Mouse (Mus musculus): ENCODE data around the gene Gm20388. TPM values are rescaled to one million over a fixed set of nuclear protein-coding genes. Genes with fewer than 3 reads are reported as not detected.
"Not testable (repeated sequence)": the region's sequence is repeated elsewhere in the genome, so short reads cannot be mapped to it uniquely, and the experiment has no call there.

Gene Gm20388
- total and polyA plus RNA-seq, 2 experiments from 2014 or later: 17.3 TPM; not detected in 1

DNA sequence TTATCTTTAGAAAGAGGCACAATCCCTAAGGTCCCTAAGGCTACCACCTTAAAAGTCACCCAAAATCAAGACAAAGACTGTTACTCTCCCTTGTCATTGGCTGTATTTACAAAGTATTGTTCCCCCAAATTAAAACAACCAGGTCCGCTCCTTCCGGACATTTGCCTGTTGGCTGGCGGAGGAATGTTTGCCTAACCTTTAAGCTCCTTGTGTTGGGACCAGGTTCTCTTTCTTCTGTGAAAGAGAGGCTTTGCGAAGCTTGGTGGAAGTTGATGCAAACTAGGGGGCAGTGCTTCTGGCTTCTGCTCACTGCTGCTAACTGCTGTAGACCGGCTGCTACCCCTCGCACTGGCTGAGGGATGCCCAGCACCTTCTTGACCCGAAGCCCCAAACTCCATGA, 3898.0 kb downstream of the Gm20388 start:
- no peak overlapping the region for H3K4me2 ChIP-seq (ENCODE audit: low read depth, low read length)
- no peak for ATAC-seq (ENCODE audit: insufficient read depth, low read depth)
- no peak for TF ChIP-seq CTCF (IDR thresholded peaks at IDR 0.05; ENCODE audit: low read depth)
- no peak for TF ChIP-seq EP300 (IDR thresholded peaks at IDR 0.05; ENCODE audit: low read depth)

DNA sequence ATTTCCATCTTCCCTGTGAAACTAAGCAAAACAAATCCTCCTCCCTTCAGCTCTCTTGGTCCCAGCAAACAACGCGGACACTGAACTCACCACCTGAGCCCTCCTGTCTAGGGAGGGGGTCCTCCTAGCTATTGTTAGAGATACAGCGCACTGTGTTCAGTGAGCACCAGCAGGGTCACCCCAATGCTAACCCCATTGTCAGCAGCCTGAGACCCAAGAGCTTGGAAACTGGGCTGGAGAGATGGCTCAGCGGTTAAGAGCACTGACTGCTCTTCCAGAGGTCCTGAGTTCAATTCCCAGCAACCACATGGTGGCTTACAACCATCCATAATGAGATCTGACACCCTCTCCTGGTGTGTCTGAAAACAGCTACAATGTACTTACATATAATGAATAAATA, 3898.7 kb downstream of the Gm20388 start:
- H3K4me1 ChIP-seq (ENCODE audit: control insufficient read depth, insufficient read depth); H3K4me3 ChIP-seq (ENCODE audit: low read depth, low read length); ATAC-seq (ENCODE audit: insufficient read depth, low read depth); DNase-seq (ENCODE audit: low spot score); H3K9ac ChIP-seq (replicated peaks; ENCODE audit: low read depth, low read length); H3K4me2 ChIP-seq (ENCODE audit: low read depth, low read length); H3K27ac ChIP-seq (ENCODE audit: low read depth); H3K9me3 ChIP-seq (replicated peaks; ENCODE audit: control insufficient read depth, low read length); H3K27me3 ChIP-seq (ENCODE audit: control insufficient read depth, insufficient read depth, low read length); H3K36me3 ChIP-seq (replicated peaks; ENCODE audit: control insufficient read depth, insufficient read depth, low read length): not testable (repeated sequence)
- 85% methylated on average over 4 of the region's 4 CpGs for WGBS

More for the DNA sequence above, 3898.0 kb downstream of the Gm20388 start:
- no peaks in the 10 kb centered on the region for H3K36me3 ChIP-seq (replicated peaks; ENCODE audit: control insufficient read depth, insufficient read depth, low read length)
- H3K4me1 ChIP-seq (ENCODE audit: control insufficient read depth, insufficient read depth): peaks cover 8% of the 10 kb centered on the region
- no peak overlapping the region for H3K27ac ChIP-seq (ENCODE audit: low read depth)
- H3K9ac ChIP-seq (replicated peaks; ENCODE audit: low read depth, low read length): no peak overlapping the region
- H3K27me3 ChIP-seq (ENCODE audit: control insufficient read depth, insufficient read depth, low read length): no peaks in the 10 kb centered on the region
- DNase-seq (ENCODE audit: low spot score): no peak
- 82% methylated on average over 7 of the region's 7 CpGs for WGBS
- no peak overlapping the region for H3K4me3 ChIP-seq (ENCODE audit: low read depth, low read length)
- no peaks in the 10 kb centered on the region for H3K9me3 ChIP-seq (replicated peaks; ENCODE audit: control insufficient read depth, low read length)

DNA sequence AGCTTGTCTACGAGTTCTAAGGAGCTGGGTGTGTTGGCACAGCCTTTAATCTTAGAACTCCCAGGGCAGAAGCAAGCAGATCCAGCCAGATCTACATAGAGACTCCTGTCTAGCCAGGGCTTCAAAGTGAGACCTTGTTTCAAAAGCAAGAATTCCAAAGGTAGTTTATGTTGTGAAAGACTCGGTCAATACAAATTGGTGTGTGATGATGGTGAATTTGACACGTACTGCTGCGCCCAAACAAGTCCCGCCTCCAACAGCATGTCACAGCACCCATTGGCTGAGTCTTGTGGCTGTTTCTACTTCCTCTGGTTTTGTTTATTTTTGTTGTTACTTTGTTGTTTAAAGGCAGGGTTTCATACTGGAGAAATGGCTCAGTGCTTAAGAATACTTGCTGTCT, 3901.6 kb downstream of the Gm20388 start:
- ATAC-seq (ENCODE audit: insufficient read depth, low read depth): no peak
- no peak for TF ChIP-seq EP300 (IDR thresholded peaks at IDR 0.05; ENCODE audit: low read depth)
- no peak for TF ChIP-seq CTCF (IDR thresholded peaks at IDR 0.05; ENCODE audit: low read depth)

DNA sequence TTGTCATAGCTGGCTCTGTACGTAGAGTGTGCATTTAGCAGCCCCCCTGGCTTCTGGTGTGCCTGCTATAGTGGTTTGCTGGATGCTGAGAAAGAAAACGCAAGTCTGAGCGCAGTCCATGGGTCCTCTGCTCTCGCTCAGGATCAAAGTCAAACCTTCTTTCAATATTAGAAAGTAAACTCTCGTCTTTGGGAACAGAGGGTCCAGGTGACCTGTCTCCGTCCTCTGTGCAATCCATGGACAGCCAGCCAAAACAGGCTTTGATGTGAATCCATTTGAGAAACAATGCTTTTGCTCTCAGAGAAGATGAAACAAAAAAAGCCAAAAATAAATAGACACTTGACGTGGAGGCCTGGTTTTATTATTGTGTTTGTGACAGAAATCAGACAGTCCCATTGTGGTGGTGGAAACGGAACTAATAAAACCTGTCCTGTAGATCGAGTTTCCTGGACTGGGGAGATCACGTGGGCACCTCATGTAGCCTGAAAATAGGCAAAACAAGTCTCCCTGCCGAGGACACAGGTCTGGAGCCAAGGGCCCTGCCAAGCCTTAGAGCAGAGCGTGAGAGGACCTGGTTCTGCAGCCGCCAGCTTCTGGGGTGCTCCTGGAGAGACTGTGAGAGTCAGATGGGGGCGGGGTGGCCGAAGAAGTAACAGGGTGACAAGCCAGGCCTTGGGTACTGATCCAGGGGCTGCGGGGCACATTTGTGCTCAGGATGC, 3902.7 kb downstream of the Gm20388 start:
- H3K36me3 ChIP-seq (replicated peaks; ENCODE audit: control insufficient read depth, insufficient read depth, low read length): no peaks in the 10 kb centered on the region
- no peak overlapping the region for H3K4me2 ChIP-seq (ENCODE audit: low read depth, low read length)
- no peaks in the 10 kb centered on the region for H3K27me3 ChIP-seq (ENCODE audit: control insufficient read depth, insufficient read depth, low read length)
- DNase-seq (ENCODE audit: low spot score): no peak
- TF ChIP-seq CTCF (IDR thresholded peaks at IDR 0.05; ENCODE audit: low read depth) (no peak), EP300 (IDR thresholded peaks at IDR 0.05; ENCODE audit: low read depth) (no peak)
- ATAC-seq (ENCODE audit: insufficient read depth, low read depth): no peak
- H3K9me3 ChIP-seq (replicated peaks; ENCODE audit: control insufficient read depth, low read length): no peaks in the 10 kb centered on the region
- 77% methylated on average over 16 of the region's 16 CpGs for WGBS
- no peak overlapping the region for H3K9ac ChIP-seq (replicated peaks; ENCODE audit: low read depth, low read length)
- H3K27ac ChIP-seq (ENCODE audit: low read depth): no peak overlapping the region
- no peak overlapping the region for H3K4me3 ChIP-seq (ENCODE audit: low read depth, low read length)
- no peaks in the 10 kb centered on the region for H3K4me1 ChIP-seq (ENCODE audit: control insufficient read depth, insufficient read depth)

More for the DNA sequence above, 3901.6 kb downstream of the Gm20388 start:
- WGBS: 91% methylated on average over 5 of the region's 5 CpGs
- Histone ChIP-seq H3K9ac (replicated peaks; ENCODE audit: low read depth, low read length) (no peak overlapping the region), H3K27ac (ENCODE audit: low read depth) (no peak overlapping the region), H3K27me3 (ENCODE audit: control insufficient read depth, insufficient read depth, low read length) (no peaks in the 10 kb centered on the region), H3K4me1 (ENCODE audit: control insufficient read depth, insufficient read depth) (no peaks in the 10 kb centered on the region), H3K4me3 (ENCODE audit: low read depth, low read length) (no peak overlapping the region), H3K4me2 (ENCODE audit: low read depth, low read length) (no peak overlapping the region), H3K9me3 (replicated peaks; ENCODE audit: control insufficient read depth, low read length) (no peaks in the 10 kb centered on the region), H3K36me3 (replicated peaks; ENCODE audit: control insufficient read depth, insufficient read depth, low read length) (no peaks in the 10 kb centered on the region)
- no peak for DNase-seq (ENCODE audit: low spot score)

DNA sequence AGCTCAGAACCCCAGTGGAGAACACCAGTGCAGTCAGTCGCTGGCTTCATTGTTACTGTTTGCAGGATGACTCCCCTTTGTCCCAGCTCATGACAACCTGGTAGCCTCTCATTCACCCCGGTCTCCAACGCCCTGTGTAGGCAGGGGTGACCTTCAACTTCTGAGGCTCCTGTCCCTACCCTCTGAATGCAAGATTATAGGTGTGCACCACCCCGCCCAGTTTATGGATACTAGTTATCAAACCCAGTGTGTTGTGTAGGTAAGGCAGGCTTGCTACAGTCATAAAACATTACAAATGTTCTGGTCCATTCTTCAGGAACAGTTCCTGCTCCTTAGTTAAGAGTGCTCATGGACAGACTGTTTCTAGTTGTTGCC, 3903.2 kb downstream of the Gm20388 start:
- no peaks in the 10 kb centered on the region for H3K36me3 ChIP-seq (replicated peaks; ENCODE audit: control insufficient read depth, insufficient read depth, low read length)
- H3K27ac ChIP-seq (ENCODE audit: low read depth): no peak overlapping the region
- H3K4me2 ChIP-seq (ENCODE audit: low read depth, low read length): no peak overlapping the region
- TF ChIP-seq CTCF (IDR thresholded peaks at IDR 0.05; ENCODE audit: low read depth) (no peak), EP300 (IDR thresholded peaks at IDR 0.05; ENCODE audit: low read depth) (no peak)
- no peak for ATAC-seq (ENCODE audit: insufficient read depth, low read depth)
- DNase-seq (ENCODE audit: low spot score): no peak
- no peak overlapping the region for H3K9ac ChIP-seq (replicated peaks; ENCODE audit: low read depth, low read length)
- no peaks in the 10 kb centered on the region for H3K9me3 ChIP-seq (replicated peaks; ENCODE audit: control insufficient read depth, low read length)
- H3K4me3 ChIP-seq (ENCODE audit: low read depth, low read length): no peak overlapping the region
- no peaks in the 10 kb centered on the region for H3K27me3 ChIP-seq (ENCODE audit: control insufficient read depth, insufficient read depth, low read length)
- no peaks in the 10 kb centered on the region for H3K4me1 ChIP-seq (ENCODE audit: control insufficient read depth, insufficient read depth)
- WGBS: 78% methylated on average over 4 of the region's 4 CpGs

DNA sequence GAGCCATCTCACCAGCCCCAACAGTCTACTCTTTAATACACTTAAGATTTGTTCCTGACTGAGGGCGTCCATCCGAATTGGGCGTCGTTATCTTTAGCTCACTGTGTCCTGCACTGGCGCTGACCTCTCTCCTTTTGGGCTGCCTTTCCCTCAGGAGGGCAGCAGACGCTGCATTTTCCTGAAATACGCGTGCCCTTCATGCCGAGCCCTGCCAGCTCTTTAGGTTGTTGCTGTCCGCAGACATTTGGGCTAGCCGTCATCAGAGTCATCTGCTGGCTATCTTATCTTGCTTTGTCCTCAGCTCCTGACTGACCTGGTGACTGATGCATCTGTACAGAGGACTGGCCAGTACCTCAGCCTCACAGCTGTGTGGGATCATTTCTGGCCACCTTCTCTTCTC, 3904.7 kb downstream of the Gm20388 start:
- H3K27ac ChIP-seq (ENCODE audit: low read depth): no peak overlapping the region
- H3K4me1 ChIP-seq (ENCODE audit: control insufficient read depth, insufficient read depth): no peaks in the 10 kb centered on the region
- DNase-seq (ENCODE audit: low spot score): no peak
- H3K27me3 ChIP-seq (ENCODE audit: control insufficient read depth, insufficient read depth, low read length): no peaks in the 10 kb centered on the region
- WGBS: 47% methylated on average over 11 of the region's 11 CpGs
- no peaks in the 10 kb centered on the region for H3K9me3 ChIP-seq (replicated peaks; ENCODE audit: control insufficient read depth, low read length)
- H3K4me3 ChIP-seq (ENCODE audit: low read depth, low read length): no peak overlapping the region
- TF ChIP-seq EP300 (IDR thresholded peaks at IDR 0.05; ENCODE audit: low read depth) (no peak), CTCF (IDR thresholded peaks at IDR 0.05; ENCODE audit: low read depth) (no peak)
- H3K9ac ChIP-seq (replicated peaks; ENCODE audit: low read depth, low read length): no peak overlapping the region
- H3K36me3 ChIP-seq (replicated peaks; ENCODE audit: control insufficient read depth, insufficient read depth, low read length): no peaks in the 10 kb centered on the region
- no peak overlapping the region for H3K4me2 ChIP-seq (ENCODE audit: low read depth, low read length)
- ATAC-seq (ENCODE audit: insufficient read depth, low read depth): no peak
